Mouse (Mus musculus): ENCODE data around the gene Cltc. TPM values are rescaled to one million over a fixed set of nuclear protein-coding genes. Genes with fewer than 3 reads are reported as not detected.

The Cltc gene
- polyA plus RNA-seq (2012; rRNA removed; ENCODE audit: low replicate concordance) = 57.6 and 71.1 TPM in 2 replicates

GRCm38 (mm10) chr11:86757480-86758371 is at the start of gene Cltc:
Gene Cltc (minus strand): TSS chr11:86757565.

DNA sequence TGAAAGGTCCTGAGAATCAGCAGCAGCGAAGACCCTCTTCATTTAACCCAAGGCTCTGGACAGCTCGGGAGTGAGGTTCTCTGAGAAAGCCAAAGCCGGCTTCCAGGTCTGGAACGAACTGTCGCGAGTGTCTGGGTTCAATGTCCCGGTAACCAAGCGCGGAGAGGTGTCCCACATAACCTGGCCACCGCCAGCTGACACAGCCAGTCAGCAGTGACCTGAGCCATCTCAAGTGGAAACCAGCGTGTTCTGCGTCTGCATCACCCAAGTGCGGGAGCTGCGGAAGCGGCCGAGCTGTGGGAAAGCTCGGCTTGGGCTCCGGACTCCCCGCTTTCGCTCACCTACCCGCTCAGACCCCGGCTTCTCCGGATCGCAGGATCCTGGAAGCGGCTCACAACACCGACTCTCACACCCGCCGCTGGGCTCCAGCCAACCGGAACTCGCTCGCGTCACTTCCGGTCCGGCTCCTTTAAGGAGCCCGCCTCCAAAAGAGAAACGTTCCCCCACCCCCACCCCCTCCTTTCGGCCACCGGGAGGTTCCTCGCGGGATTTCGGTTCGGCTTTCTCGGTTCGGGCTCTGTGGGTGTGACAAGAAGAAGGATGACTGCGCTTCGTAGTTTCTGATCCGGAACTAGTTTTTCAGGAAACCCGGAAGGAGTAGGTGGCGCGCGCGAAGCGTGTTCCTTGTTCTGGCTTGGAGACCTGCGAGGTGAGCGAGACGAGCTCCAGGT is 73.8 kb downstream of the Cltc start, which contains the start of the genes Vmp1 and Ptrh2:
TSS of gene Vmp1 (minus strand) at position 442 of the 731 bp plus-strand sequence.
TSS of gene Ptrh2 (plus strand) at position 591 of the 731 bp plus-strand sequence.

Other genes with a start within 250 kb of the Cltc start
- 1.6 and 1.7 TPM in 2 replicates for gene Rps6kb1, start 212.8 kb downstream of the Cltc start, polyA plus RNA-seq (2012; rRNA removed; ENCODE audit: low replicate concordance)
- gene Tubd1, start 212.6 kb downstream of the Cltc start, polyA plus RNA-seq (2012; rRNA removed; ENCODE audit: low replicate concordance) = 0.90 and 1.0 TPM in 2 replicates
- 33.0 and 41.0 TPM in 2 replicates for gene Vmp1, start 73.7 kb downstream of the Cltc start, polyA plus RNA-seq (2012; rRNA removed; ENCODE audit: low replicate concordance)
- 1.2 and 2.5 TPM in 2 replicates for gene Ptrh2, start 73.6 kb downstream of the Cltc start, polyA plus RNA-seq (2012; rRNA removed; ENCODE audit: low replicate concordance)
- 0.62 and 0.83 TPM in 2 replicates for gene Dhx40, start 50.2 kb upstream of the Cltc start, polyA plus RNA-seq (2012; rRNA removed; ENCODE audit: low replicate concordance)
- 3.6 and 9.5 TPM in 2 replicates for gene Ypel2, start 236.1 kb upstream of the Cltc start, polyA plus RNA-seq (2012; rRNA removed; ENCODE audit: low replicate concordance)

All from duodenum, adult 2 months (tissue).